Mouse (Mus musculus) bone marrow macrophage, adult 2 months (primary cell): Measurements from ENCODE around the gene Krt33b. TPM values are rescaled to one million over a fixed set of nuclear protein-coding genes. Genes with fewer than 3 reads are reported as not detected.

Experiments
- H3K27ac ChIP-seq: 2 replicates; pipeline ENCODE4 v1.5.1; 2012; ENCODE audit warnings: low read depth, low read length; ENCODE audit not compliant: insufficient read depth
- H3K4me1 ChIP-seq: 2 replicates; pipeline ENCODE4 v1.6.1; 2012; ENCODE audit warnings: low read length; ENCODE audit not compliant: control insufficient read depth, insufficient read depth
- H3K4me3 ChIP-seq: 2 replicates; pipeline ENCODE4 v1.5.1; 2012; ENCODE audit warnings: mild to moderate bottlenecking, low read length, moderate library complexity; ENCODE audit not compliant: insufficient read depth
- CTCF ChIP-seq: IDR thresholded peaks from 2 replicates; pipeline ENCODE4 v1.5.1; 2012; ENCODE audit warnings: low read depth, mild to moderate bottlenecking, low read length, moderate library complexity
- POLR2A ChIP-seq: IDR thresholded peaks from 2 replicates; pipeline ENCODE4 v1.6.1; 2012; ENCODE audit warnings: mild to moderate bottlenecking, low read depth, low read length, borderline replicate concordance
- polyA plus RNA-seq: library from polyadenylated mRNA; stranded (reverse); fragments of >200 nt; gene quantifications from 2 replicates; pipeline ENCODE4 v1.2.4, GENCODE M21; 2012; ENCODE audit not compliant: missing spikeins, insufficient read depth, insufficient read length

Gene Krt33b
- polyA plus RNA-seq, result not detected in 2 replicates

DNA sequence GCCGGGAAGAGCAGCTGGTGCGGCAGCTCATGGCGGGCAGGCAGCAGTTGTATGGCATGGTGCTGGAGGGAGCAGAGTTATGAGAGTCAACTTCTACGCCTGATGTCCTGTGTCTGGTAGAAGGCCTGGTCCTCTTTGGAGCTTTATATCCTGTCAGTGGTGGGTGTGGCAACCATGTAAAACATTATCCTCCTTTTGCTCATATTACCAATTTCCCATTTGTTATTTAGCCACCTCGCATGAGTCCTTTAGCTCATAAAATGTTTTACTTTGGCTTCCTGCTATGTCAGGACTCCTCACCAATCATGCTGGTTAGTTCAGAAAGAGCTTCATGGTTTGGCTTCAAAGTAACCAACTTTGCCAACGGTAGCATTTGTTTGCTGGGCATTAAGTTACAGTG, at the start of gene Krt33b:
TSS of gene Krt33b (minus strand) at position 101 of the 400 bp plus-strand sequence.
- Histone ChIP-seq H3K4me1 (no peaks in the 10 kb centered on the region), H3K27ac (no peak within 1 kb of the TSS), H3K4me3 (no peak within 1 kb of the TSS)
- TF ChIP-seq POLR2A (no peak), CTCF (no peak)

DNA sequence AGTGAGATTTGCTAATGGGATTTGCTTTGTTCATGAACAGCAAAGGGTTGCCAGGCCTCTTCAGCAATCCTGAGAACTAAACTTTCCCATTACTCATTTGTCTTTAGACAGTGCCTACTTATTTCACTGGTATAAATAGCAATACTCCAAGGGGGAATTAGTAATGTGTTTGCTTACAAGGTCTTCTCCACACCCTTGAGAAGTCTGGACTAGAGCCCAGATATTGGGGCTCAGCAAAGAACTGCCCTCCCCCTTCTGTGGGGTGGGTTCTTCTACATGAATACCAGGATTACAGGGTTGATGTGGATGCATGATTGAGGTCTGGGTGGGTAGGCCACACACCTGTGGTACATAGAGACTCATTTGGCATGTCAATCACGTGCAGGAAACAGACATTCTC, 44.2 kb upstream of the Krt33b start:
- no peak overlapping the region for H3K27ac ChIP-seq

DNA sequence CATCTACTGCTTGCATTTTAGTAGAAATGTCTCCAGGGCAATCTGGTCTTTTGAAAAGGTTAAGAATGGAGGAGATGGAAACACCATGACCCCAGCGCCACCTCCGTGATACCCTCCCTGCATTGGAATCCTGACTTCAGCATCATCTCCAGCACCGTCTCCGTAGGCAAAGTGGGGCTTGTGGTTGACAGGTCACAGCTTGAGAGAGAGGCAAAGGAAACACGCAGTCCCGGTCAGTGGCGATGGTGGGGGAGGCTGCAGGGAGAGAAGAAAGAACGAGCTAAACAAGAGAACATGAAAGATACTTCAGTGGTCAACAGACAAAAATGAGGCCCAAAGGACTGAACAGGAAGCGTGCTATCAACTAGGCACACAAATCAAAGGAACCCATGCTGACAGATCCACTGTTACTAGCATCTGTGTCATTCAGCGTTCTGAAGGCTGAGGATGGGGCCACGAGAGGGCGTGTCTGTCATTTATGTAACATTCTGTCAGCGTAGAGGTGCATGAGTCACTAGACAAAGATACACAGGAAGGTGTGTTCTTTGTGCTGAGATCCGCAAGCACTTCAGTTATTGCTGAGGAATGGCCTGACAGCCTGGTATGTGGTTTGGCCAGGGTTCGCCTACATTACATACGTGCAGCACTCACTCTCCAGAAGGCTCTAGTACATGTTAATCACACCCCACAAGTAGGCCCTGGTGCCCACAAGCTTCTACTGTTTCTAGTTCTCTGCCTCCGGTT, 37.8 kb upstream of the Krt33b start:
- H3K27ac ChIP-seq, result no peak overlapping the region
- no peak for TF ChIP-seq POLR2A
- TF ChIP-seq CTCF, result no peak
- H3K4me1 ChIP-seq, result no peaks in the 10 kb centered on the region
- no peak overlapping the region for H3K4me3 ChIP-seq

More for the DNA sequence above, 44.2 kb upstream of the Krt33b start:
- TF ChIP-seq POLR2A (no peak), CTCF (no peak)
- H3K4me1 ChIP-seq, result no peaks in the 10 kb centered on the region
- no peak overlapping the region for H3K4me3 ChIP-seq

DNA sequence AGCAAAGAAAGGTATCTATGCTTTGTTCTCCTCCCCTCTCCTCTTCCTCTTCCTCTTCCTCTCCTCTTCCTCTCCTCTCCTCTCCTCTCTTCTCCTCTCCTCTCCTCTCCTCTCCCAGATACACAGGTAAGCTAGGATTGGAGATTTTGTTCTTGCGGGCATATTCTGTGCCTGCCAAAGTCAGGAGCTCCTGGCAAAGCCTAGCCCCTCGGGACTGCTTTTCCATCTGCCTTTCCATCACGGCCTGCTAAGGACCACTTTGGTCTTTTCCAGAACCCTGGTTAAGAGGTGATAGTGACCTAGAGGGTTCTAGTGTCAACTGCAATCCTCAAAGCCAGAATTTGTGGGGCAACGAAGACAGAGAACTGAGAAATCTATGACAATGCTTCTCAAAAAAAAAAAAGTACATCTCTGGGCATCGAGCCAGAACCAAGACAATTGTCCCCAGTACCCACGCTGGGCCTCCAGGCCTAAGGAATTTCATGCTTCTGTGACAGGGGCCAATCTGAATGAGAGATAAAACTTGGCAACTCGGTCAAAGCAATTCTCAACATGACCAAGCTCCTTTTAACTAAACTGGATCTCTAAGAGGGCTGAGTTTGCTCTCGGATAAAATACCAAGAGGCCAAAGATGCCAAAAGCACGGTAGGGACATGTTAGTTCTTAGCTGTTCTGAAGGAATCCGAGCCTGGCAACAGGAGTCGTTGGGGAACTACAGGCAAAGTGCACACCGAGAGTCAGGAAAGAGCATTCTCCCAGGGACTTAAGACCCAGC, 36.8 kb upstream of the Krt33b start:
- Histone ChIP-seq H3K27ac (no peak overlapping the region), H3K4me3 (no peak overlapping the region), H3K4me1 (no peaks in the 10 kb centered on the region)
- TF ChIP-seq POLR2A, result no peak
- TF ChIP-seq CTCF, result no peak

DNA sequence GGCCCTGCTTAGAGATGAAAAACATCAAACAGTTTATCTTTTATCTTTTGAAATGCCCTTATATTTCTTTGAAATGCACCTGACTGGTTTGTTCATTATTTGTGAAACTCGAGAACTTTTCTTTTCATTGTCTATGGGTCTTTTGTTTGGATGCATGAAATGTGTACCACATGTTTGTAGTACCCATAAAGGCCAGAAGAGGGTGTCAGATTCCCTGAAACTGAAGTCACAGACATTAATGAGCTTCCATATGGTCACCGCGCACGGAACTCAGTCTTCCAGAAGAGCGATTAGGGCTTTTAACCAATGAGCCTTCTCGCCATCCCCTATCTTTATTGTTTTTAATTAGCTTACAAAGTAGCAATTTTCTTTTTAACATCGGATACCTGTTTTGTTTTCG, 29.2 kb upstream of the Krt33b start:
- TF ChIP-seq CTCF, result no peak
- Histone ChIP-seq H3K4me1 (no peaks in the 10 kb centered on the region), H3K4me3 (no peak overlapping the region), H3K27ac (no peak overlapping the region)

DNA sequence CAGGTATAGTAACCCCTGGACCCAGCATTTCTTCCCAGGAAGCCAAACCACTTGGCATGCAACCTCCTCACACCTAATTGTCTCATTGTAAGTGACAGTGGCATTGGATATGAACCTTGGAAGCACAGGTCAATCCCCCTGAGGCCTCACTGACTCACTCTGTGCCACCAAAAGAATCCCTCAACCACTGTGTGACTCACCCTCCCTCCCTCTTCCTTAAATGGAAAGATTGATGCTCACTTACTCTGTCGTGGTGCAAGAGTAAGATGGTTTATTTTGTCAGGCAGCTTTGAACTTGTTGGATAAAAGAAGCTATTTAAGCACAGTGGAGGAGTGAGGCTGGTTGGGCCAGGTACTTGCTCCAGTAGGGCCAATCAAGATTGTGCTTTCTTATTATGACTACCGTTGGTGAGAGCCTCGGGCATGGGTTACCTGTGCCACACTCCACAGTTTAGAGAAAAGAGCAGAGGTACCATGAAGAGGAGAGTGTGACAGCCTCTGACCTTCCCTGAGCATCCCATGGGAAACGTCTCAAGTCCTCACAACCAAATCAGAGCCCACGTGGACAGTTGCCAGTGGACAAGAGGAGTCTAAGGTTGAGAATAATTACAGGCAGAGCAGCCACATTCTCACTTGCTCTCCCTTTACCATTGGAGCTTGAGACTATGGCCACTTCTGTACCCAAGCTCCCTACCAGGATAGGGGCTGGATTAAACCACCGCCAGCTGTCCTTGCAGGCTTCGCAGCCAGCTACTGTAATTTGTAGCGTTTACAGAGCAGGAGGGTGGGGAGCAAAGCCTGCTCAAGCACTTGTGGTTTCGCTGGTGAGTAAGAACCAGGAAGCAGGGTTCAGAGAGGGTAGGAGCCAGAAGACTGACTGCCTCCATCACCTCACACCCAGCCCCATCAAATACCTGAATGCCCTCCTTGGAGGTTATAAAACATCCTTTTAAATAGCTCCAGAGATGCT, 26.3 kb upstream of the Krt33b start:
- Histone ChIP-seq H3K27ac (no peak overlapping the region), H3K4me1 (no peaks in the 10 kb centered on the region), H3K4me3 (no peak overlapping the region)
- no peak for TF ChIP-seq CTCF
- no peak for TF ChIP-seq POLR2A

DNA sequence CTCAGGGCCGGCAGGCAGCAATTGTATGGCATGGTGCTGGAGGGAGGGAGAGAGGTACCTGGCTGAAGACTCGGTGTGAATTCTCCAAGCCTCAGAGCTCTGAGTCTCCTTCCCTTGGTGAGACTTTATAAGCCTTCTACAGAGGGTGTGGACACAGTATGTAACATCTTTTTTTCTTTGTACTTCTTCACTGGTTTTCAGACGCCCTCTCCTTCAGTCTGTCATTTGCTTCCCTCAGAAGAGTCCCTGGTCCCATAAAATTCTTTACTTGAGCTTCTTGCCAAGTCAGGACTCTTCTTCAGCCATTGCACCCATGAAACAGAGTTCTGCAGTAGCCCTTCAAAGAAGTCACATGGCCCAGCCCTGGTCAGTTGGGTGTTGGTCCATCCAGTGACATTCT, 20.8 kb upstream of the Krt33b start, which contains the start of gene Krt31:
TSS of gene Krt31 (minus strand) at position 101 of the 400 bp plus-strand sequence.
- no peak within 1 kb of the TSS for H3K4me3 ChIP-seq
- no peaks in the 10 kb centered on the region for H3K4me1 ChIP-seq
- H3K27ac ChIP-seq, result no peak within 1 kb of the TSS
- TF ChIP-seq POLR2A, result no peak
- TF ChIP-seq CTCF, result no peak

DNA sequence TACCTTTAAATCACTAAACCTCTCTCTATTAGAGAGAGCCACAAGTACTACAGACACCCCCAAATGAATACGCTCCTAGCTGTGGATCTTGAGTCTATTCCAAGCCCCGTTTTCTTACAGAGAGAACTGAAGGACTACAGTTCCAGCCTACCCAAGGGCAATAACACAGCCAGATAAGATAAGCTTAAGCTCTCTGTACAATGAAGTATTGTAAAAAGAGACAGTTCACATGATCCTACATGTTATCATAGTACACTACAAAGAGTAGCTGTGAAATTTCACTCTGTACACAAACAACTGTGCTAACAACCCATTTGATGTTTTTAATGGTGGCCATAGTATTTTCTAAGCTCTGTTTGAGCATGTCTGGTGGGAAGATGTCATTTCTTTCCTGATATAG, 17.5 kb upstream of the Krt33b start:
- Histone ChIP-seq H3K4me3 (no peak overlapping the region), H3K4me1 (no peaks in the 10 kb centered on the region), H3K27ac (no peak overlapping the region)
- no peak for TF ChIP-seq CTCF
- no peak for TF ChIP-seq POLR2A

DNA sequence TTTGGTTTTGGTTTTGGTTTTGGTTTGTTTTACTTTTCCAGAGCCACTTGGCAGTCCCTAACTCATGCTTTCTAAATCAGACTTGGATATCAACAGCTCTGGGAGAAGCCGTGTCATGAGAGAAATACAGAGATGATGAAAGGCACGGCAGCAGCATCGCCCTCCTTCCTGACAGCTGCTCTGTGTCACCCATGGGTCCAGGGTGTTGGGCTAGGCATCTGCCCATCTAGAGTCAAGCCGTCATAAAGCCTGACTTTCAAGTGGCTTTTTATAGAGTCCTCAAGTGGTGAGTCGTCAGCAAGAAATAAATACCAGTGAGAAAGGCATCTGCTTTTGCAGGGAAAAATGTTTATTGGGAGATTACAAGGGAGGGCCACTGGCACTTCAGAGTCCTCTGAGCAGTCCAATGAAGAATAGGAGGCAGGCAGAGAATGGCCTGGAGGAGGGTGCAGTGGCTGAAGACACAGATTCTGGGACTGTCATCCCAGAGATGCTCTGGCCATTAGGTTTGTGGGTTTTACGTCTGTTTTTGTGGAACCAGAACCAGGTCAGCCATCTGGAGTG, 16.7 kb upstream of the Krt33b start:
- no peak for TF ChIP-seq POLR2A
- TF ChIP-seq CTCF, result no peak
- no peak overlapping the region for H3K4me3 ChIP-seq
- no peaks in the 10 kb centered on the region for H3K4me1 ChIP-seq
- no peak overlapping the region for H3K27ac ChIP-seq
